Mouse (Mus musculus) kidney, adult 9 months (tissue): ENCODE data around the gene Gpi1.
A peak's percentile ranks its signal among the peaks of the same experiment; 100 is the strongest.
"Not testable (repeated sequence)": the region's sequence is repeated elsewhere in the genome, so short reads cannot be mapped to it uniquely, and the experiment has no call there.

Source experiments
- DNase-seq: peaks from one replicate; pipeline ENCODE4 v3.0.0; 2022

Gene Gpi1

GRCm38 (mm10) chr7:34176241-34176640 lies 53.9 kb downstream of the Gpi1 start:
- not testable (repeated sequence) for DNase-seq

GRCm38 (mm10) chr7:34172251-34172650 lies 57.9 kb downstream of the Gpi1 start:
- no peak for DNase-seq

- no peak for DNase-seq
These were observed 60.7 kb downstream of the Gpi1 start, which contains the start of gene Uba2 for GRCm38 (mm10) chr7:34169454-34169853. Uba2 (minus strand) TSS chr7:34169599.

GRCm38 (mm10) chr7:34168470-34169251 lies 61.5 kb downstream of the Gpi1 start:
- DNase-seq, result peak; percentile 94

- peak; percentile 31 for DNase-seq
These were observed 62.2 kb downstream of the Gpi1 start for GRCm38 (mm10) chr7:34167766-34168469.

GRCm38 (mm10) chr7:34166850-34167249 lies 63.3 kb downstream of the Gpi1 start:
- peak; percentile 16 for DNase-seq

GRCm38 (mm10) chr7:34165999-34166398 lies 64.1 kb downstream of the Gpi1 start:
- no peak for DNase-seq

- DNase-seq, result no peak
These were observed 65.5 kb downstream of the Gpi1 start for GRCm38 (mm10) chr7:34164671-34165070.

GRCm38 (mm10) chr7:34159167-34159566 lies 71.0 kb downstream of the Gpi1 start:
- DNase-seq, result no peak

GRCm38 (mm10) chr7:34157994-34158393 lies 72.1 kb downstream of the Gpi1 start:
- DNase-seq, result no peak
